Mouse (Mus musculus) layer of hippocampus, adult 18-20 months (tissue): ENCODE data around the gene Mast4. TPM values are rescaled to one million over a fixed set of nuclear protein-coding genes. Genes with fewer than 3 reads are reported as not detected.

Experiments
- DNase-seq, 2 experiments: peaks; one replicate each; pipeline ENCODE4 v3.0.0; 2022; ENCODE audit warnings: low spot score in 2 of 2
- total RNA-seq, 2 experiments: library from RNA; stranded (reverse); gene quantifications; 2 replicates each; pipeline ENCODE4 v1.2.3; 2021

Gene Mast4
- total RNA-seq, 2 experiments from 2014 or later = 60.1 to 68.2 TPM

DNA sequence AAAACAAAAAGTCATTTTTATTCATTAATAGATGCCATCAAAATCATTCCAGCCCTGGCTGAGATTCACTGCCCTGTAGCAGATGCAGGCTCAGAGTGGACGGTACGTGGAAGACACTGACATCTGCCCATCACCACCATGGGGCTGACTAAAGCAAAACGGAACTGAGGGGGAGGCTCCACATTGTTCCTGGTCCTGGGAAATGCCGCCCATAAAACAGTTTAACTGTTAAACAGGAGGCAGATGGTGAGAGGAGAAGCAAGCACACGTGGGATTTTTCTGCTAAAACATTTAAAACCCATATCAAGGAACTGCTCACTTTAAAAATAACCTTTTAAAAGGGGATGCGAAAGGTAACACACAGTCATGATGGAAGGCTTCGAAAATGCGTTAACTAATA lies 499.0 kb downstream of the Mast4 start:
- peak; percentile 53 to 64 for DNase-seq

DNA sequence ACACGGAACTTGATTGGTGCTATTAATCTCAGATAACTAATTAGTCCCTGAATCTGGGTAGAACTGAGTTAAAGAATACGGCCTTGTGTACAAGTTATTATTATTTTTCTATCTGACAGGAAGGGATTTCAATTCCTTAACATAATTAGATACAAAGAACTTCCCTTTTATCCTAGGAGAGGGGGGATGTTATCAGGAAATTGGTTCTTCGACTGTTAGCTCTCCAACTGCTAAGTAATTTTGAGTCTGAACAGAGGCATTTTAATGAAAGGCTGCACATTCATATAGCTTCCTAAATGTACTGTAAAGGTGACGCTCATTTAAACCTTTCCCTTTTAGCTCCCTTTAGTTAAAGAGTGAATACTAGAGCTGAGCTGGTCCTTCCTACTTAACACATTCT lies 516.0 kb downstream of the Mast4 start:
- DNase-seq = no peak

DNA sequence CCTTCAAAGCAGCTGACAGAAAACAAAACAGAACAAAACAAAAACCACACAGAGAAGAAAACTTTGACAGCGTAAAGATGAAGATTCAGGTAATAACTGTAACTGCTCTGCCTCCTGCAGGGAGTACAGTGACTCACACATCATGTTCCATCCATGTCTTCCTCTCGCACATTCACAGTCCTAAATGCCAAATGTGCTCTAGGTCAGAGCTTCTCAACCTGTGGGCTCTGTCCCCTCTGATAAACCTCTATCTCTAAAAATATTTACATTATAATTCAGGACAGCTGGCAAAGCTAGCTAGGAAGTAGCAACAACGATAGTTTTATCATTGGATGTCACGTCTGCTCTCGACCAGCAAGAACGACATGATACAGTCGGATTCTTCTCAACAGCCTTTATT lies 517.6 kb downstream of the Mast4 start:
- DNase-seq = no peak

DNA sequence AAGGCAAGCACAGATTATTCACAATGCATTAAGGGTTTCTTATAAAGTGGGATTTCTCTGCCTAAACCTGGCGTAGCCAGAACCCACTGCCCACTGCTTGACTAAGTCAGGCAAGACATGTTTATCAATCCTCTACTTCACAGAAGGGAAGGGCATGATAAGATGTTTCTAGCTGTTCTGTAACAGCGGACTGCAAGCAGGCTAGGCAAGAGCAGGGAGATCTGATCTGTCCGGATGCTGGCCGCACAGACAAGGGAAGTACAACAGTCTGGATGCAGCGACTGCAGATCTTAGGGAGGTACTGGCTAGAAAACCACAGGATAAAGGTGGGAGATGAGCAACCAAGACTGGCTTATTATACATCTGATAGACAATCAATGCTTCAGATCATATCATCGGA lies 519.1 kb downstream of the Mast4 start:
- no peak for DNase-seq

DNA sequence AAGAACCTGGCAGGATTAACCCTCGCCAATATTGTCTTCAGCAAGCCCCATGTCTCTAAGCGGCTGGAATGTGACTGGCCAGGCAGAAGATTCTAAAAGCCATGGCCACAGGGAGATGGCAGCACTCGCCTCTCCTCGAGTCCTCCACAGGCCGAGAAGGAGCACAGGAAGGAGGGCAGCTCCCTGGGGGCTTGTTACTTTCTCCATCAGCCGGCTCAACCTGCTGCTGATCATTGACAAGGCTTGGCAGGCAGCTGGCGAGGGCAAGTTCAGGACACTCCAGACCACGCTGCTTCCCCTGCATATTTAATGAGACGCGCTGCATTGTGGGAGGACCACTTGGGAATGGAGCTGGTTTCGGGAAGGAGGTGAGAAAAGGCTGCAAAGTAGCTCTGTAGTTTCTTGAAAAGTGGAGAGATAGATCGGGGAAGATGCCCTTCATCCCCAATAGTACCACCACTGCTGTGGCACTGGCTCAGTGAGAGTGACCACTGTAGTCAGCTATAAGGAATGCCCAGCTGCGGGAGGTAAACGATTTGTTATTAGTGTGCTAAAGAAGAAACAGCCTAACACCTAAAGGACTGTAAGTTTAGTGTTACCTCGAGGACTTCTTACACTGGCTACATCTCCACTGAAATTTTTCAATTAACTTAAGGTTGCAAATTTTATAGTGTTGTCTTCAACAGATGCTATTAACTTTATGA lies 523.0 kb downstream of the Mast4 start:
- DNase-seq = peak in 1 of 2 experiments; percentile 61

DNA sequence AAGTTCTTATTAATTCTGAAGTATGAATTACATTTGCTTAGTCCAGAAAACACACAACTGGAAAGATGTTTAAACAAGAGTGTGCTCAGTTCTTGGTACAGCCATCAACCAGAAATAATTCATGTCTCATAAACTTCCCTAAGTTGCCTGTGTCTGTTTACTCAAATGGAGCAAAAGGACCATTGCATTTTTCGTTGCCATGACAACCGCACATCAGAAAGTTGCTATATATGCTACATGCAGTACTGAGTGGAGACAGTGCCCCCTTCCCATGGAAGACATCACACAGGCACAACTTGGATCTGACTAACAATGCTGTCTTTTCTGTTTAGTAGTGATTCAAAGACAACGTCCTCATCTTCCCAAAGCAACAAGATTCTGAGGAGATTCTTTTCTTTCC lies 527.6 kb downstream of the Mast4 start:
- DNase-seq = no peak

DNA sequence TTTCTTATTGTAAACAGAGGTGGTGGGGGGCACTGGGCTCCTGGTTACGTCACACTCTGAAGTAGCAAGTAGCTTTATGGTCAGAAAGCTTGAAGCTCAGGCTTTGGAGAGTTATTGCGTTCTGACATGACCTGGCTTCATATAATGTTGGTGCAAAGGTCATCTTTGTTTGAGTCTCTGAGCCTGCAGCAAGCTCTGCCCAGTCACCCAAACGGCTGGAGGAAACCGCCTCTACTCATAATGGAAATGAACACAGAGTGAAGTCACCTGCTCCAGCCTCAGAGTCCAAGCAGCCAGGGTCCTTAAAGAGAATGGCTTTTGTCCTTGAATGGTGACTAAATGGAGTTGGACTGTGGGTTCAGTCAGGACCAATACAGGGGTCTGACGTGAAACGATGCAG lies 529.1 kb downstream of the Mast4 start:
- DNase-seq = no peak

DNA sequence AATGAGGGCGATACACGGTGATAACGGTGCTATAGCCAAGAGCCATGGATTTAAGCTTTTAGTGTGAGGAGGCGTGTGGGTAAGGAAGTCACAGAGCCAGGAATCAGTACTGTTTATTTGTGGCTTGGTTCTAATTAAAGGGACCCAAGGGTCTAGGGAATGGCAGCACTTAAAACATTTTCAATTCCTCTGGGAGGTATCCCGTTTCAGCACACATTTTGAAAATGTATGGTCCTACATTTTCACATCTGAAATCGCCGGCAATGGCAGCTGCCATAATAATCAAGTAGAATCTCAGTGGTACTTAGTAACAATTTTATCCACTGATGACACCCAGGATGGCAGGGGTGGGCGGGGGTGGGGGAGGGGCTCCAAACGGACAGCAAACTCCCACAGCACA lies 531.1 kb downstream of the Mast4 start:
- no peak for DNase-seq

DNA sequence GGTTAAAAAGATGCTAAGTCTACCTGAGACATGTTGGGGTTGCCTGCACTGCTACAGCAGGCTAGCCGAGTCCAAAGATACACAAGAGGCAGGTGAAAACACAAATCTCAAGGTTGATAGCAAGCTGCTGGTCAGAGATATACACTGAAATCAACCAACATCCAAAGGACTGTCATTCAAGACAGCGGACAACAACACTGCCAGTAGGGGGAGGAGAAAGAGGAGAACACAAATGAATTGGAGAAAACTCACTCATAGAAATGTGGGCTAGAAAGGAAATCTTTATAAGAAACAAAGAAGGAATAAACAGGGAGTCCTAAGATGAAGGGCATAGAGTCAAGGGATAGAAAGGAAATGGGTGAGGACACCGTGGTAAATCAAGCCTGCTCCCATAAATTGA lies 542.1 kb downstream of the Mast4 start:
- no peak for DNase-seq

DNA sequence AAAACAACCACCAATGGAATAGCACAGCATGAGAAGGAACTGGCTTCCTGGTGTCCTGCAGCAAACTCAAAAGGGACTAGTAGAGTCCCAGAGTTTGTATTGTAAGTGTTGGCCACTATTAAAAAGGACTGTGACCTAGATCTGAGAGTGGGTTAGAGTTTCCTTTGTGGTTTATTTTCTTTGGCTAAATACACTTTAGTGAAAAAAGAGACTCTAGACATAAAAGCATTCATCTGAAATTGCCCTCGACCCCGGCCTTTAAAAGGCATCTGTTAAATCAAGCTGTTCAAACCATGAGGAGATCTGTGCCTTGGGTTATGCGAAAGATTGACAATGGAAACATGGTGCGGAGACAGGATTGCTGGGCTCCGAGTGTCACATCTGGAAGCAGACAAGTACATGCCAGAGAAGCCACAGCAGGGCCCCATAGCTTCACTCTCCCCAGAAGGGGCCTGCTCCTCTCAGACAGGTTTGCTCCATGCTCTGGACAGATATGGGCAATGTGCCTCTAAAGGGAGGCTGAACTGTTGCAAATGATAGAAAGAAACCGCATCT lies 543.6 kb downstream of the Mast4 start:
- no peak for DNase-seq

DNA sequence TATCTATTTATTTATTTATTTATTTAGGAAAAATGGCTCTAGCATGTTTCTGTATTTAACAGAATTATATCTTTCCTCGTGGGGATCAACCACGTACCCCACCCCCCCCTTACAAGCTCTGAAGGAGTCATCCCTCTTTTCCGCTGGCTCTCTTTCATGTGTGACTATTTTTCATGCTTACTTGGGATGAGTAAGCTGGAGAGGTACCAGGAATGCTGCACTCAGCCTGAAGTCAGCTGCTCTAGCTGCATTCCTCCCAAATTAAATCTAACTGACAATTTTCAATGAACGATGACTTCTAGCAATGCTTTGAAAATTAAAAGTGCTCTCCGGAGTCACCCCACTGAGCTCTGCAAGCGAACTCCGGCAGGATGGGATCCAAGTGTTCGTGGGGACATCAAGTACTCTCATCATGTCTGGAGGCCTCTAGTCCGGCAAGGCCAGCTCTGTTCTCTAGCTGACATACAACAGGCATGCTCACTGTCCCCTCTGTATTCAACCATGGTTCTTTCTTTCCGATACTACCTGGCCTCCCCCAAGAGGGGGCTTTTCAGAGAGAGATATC lies 547.5 kb downstream of the Mast4 start:
- DNase-seq = no peak

DNA sequence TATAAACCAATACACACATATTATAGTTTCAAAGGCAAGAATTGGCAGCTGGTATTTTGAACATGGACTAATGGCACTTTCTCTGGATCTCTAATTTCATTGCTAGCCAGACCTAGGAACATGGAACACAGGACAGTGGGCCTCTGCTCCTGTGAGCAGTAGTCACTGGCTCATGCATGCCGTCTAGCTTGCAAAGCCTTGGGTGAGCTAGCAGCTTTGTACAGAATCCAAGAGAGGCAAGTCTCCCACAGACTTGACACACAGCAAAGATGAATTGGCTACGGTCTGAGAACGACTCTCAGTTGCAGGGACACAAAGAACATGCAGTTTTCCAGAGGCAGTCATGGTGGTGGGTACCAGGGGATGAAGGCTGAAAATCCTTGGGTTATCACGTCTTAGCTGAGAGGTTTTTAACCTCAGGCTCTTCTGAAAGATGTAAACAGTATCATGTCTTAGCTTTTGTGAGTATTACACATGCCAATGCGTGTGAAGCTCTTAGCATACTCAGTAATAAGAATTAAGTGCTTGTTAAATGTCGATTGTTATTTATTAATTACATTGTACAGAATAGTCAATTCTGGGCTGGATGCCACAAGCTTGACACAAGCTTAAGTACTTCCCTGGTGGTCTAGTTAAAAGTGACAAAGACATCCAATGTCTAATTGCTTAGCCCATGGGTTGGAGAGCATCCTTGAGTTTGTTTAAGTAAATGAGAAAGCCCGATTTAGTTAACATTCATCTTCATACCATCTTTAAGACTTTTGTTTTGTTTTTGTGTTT lies 550.6 kb downstream of the Mast4 start:
- DNase-seq = no peak

DNA sequence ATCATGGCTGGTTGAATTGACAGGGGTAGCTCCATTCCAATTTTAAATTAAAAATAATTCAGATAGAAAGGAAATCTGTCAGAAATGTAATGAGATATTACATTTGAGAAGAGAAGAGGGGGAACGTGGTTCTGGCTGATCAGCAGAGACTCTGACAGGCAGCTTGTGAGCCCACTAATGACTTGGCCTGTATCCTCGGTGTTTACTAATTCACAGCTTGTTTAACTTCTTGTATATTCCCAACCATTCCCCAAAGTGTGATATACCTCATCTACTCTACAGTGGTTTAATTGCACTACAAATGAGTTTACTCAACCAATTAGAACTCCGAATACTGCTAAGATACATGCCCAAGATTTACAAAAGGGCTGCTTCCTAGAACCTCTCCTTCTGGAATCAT lies 555.0 kb downstream of the Mast4 start:
- DNase-seq = no peak

DNA sequence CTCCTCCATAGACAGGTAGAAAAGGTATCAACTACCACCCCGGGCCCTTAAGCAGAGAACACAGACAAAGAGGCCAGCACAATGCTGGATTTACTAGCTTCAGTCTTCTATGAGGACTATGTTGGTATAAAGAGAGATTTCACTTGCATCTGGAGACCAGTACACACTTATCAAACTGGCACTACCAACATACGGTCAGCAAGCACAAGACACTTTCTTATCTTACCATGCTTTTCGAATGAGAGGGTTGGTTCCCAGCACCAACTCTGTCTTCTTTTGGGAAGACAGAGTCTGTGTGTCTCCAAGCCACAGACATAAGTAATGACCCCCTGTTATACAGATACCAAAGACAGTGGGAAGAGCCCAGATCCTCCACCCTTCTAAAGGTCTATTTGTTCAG lies 555.4 kb downstream of the Mast4 start:
- DNase-seq = no peak

DNA sequence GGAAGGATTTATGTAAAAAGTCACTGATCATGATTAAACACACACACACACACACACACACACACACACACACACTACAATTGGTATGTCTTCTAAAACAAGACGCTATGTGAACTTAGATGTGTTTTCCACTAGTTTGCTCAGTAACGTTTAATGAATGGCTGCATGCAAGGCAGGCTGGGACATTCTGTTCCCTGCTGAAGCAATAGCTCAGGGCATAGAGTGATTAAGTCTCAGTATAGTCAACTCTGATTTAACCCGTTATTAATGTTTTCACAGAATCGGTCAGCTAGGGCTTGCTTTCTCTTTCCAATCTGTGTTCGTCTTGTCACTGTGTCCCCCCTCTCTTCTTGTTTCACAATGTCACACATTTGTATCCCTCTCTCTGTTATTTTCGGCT lies 558.8 kb downstream of the Mast4 start:
- DNase-seq = no peak

DNA sequence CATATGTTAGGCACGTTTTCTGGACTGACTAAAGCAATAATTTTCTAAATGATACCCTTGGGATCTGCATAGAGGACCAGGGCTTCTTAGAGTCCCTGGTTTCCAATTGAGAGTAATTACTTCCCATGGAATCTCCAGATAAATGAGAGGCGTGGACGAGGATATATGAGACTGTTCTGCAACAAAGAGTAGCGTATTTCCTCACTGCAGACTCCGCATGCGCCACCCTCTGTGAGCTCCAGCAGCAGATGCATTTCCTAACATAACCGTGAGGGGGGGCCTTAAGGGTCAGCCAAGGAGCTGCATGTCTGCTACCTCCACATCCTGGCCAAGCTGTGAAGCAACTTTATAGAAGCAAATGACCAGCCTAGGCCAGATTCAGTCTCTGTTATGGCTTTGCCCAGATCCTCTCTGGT lies 559.5 kb downstream of the Mast4 start:
- DNase-seq = no peak

DNA sequence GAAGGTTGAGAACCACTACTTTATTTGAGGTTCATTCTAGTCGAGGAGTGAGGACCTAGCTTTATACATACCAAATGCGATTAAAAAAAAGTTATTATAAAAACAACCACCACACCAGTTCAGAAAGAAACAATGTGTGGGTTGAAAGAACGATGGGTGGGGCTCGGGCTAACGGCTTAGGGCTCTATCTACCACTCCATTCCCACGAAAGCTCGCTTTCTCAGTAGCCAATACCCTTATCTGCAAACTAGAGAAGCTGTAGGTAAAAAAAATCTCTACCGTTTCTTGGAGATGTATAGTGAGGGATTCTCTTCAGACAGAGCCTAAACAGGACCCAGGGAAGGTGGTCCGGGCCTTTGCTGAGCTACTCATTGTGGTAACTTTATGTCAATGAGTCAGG lies 561.1 kb downstream of the Mast4 start:
- no peak for DNase-seq

DNA sequence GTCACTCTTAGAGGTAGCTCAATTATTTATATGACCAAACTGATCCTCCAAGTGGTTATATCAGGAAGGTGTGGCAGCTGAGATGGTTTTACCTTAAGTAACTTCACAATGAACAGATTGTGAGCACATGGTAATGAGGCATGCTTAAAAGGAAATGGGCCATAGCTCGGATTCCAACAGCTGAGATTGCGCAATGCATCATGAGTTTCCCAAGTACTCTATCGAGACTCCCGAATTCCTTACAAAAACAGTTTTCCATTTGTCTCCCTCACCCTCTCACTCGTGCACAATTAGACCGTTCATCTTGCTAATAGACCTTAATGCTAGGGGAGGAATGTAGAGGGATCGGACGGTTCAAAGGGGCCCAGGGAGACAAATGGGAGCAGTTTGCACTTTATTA lies 564.1 kb downstream of the Mast4 start:
- no peak for DNase-seq

DNA sequence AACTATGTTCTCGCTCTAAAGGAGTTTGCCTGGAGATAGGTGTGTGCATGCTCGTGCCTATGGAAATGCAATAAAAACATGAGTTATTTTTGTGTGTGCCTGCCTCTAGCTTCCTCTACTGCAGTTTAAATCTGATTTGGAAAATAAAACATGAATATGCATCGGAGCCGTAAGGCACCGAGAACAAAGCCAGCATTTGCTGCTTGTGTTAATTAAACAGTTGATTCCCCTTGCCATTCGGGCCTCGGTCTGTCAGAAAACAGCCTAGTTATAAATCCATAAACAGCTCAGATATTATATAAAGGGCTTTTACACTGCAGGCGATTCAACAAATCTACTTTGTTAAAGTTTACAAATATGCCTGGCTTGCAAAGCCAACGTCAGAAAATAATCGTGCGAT lies 565.8 kb downstream of the Mast4 start:
- DNase-seq = peak in 1 of 2 experiments; percentile 58

DNA sequence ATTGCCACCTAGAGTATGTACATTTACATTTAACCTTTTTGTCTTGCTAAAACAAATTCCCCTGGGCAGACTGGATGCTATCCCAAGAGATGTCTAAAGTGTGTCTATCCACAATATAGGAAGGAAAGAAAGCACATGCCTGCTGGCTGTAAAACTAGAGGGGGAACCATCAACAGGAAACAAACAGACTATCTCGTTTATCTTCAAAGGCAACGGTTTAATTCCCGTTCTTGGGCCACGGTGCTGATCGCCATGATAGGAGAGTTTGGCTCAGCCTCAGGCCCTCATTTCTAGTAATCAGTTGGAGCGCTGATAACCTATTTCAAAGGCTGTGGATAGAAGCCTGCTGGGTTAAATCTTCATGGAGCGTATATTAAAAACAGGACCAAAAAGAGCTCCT lies 567.2 kb downstream of the Mast4 start:
- DNase-seq = no peak

DNA sequence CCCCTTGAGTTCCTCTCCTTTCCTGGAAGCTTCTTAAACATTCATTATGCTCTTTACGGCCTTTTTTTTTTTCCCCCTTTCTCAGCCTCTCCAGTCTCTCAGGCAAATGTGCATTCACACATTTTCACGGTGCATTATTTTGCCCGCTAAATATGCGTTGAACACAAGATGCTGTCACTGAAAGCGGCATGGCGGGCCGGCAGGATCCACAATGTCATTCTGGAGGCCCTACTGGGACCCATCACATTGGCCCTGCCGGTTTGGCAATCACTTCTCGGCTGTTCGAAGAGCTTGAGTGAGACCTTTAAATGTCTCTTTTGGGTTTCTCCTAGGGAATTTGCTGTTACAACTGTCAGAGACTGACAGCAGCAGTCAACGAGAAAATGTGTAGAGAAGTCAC lies 569.1 kb downstream of the Mast4 start:
- DNase-seq = no peak

DNA sequence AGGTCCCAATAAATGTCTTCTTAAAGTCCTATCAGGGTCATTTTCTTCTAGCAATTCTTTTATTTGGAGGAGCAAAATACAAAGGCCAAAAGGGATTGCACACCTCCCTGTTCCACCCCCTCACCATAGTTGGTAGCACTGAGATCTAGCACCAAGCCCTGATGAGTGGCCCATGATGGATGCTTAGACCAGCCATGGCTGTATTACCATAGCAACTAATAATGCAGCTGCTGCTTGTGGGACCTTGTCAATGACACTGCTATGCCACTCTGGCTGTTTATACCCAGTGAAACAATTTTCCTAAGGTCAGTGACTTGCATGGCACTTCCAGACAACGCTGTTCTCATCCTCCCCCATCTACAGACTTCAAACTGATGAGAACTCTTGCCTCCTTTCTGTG lies 570.1 kb downstream of the Mast4 start:
- DNase-seq = no peak
